Mouse (Mus musculus): ENCODE data around the gene Usp39.

- TF ChIP-seq CTCF (IDR thresholded peaks at IDR 0.05; ENCODE audit: extremely low read depth, insufficient read length, insufficient replicate concordance, low read depth, low read length) (no peak), POLR2A (IDR thresholded peaks at IDR 0.05; ENCODE audit: low read depth, low read length) (no peak)
Measured at GRCm38 (mm10) chr6:72278835-72279234, 66.1 kb downstream of the Usp39 start.
